Mouse (Mus musculus): ENCODE results near the gene Cacna2d2. TPM values are rescaled to one million over a fixed set of nuclear protein-coding genes. Genes with fewer than 3 reads are reported as not detected.

The Cacna2d2 gene
- polyA plus RNA-seq, 1 experiment from 2014 or later: 0.15 TPM

- H3K9me3 ChIP-seq (ENCODE audit: control insufficient read depth, low read length): no peaks in the 10 kb centered on the region
- TF ChIP-seq CTCF (IDR thresholded peaks at IDR 0.05; ENCODE audit: low read depth) (peak; percentile 10; the same call in 1 of the 2 replicates), EP300 (optimal IDR thresholded peaks at IDR 0.05) (no peak)
- 0 out of 2 replicates have a peak, but pooled peaks have one; percentile 16 for ATAC-seq (ENCODE audit: low FRiP score, low TSS enrichment)
Measured at GRCm38 (mm10) chr9:107377961-107378512, 21.4 kb upstream of the Cacna2d2 start.

GRCm38 (mm10) chr9:107381723-107382122 is 17.7 kb upstream of the Cacna2d2 start:
- Histone ChIP-seq H3K4me3 (ENCODE audit: low read depth, low read length) (no peak overlapping the region), H3K9ac (ENCODE audit: low read length) (no peak overlapping the region), H3K4me2 (replicated peaks; ENCODE audit: low read depth) (no peak overlapping the region), H3K4me1 (replicated peaks; ENCODE audit: control insufficient read depth, insufficient read depth) (no peaks in the 10 kb centered on the region), H3K27ac (replicated peaks) (no peak overlapping the region), H3K36me3 (ENCODE audit: control insufficient read depth, insufficient read depth, low read length) (no peaks in the 10 kb centered on the region), H3K27me3 (ENCODE audit: control insufficient read depth, insufficient read depth, low read length) (no peaks in the 10 kb centered on the region; the same call in 1 of the 2 replicates), H3K9me3 (ENCODE audit: control insufficient read depth, low read length) (no peaks in the 10 kb centered on the region)
- no peak for TF ChIP-seq CTCF (IDR thresholded peaks at IDR 0.05; ENCODE audit: low read depth)
- no peak for TF ChIP-seq EP300 (optimal IDR thresholded peaks at IDR 0.05)
- ATAC-seq (ENCODE audit: low FRiP score, low TSS enrichment) (no peak; the same call in 1 of the 2 replicates), DNase-seq (ENCODE audit: low spot score) (peak; percentile 58)
- 8% methylated on average over 8 of the region's 8 CpGs for WGBS

More at GRCm38 (mm10) chr9:107377961-107378512, 21.4 kb upstream of the Cacna2d2 start:
- Histone ChIP-seq H3K36me3 (ENCODE audit: control insufficient read depth, insufficient read depth, low read length) (no peaks in the 10 kb centered on the region), H3K27ac (replicated peaks) (no peak overlapping the region), H3K27me3 (ENCODE audit: control insufficient read depth, insufficient read depth, low read length) (no peaks in the 10 kb centered on the region; the same call in 1 of the 2 replicates), H3K4me3 (ENCODE audit: low read depth, low read length) (peak overlapping the region; percentile 24), H3K9ac (ENCODE audit: low read length) (no peak overlapping the region), H3K4me2 (replicated peaks; ENCODE audit: low read depth) (peak overlapping the region; percentile 49), H3K4me1 (replicated peaks; ENCODE audit: control insufficient read depth, insufficient read depth) (no peaks in the 10 kb centered on the region)
- DNase-seq (ENCODE audit: low spot score): peak; percentile 34
- 1% methylated on average over 35 of the region's 35 CpGs for WGBS

- TF ChIP-seq EP300 (optimal IDR thresholded peaks at IDR 0.05) (no peak), CTCF (IDR thresholded peaks at IDR 0.05; ENCODE audit: low read depth) (no peak)
- Histone ChIP-seq H3K4me2 (replicated peaks; ENCODE audit: low read depth) (no peak overlapping the region), H3K4me1 (replicated peaks; ENCODE audit: control insufficient read depth, insufficient read depth) (no peaks in the 10 kb centered on the region), H3K27me3 (ENCODE audit: control insufficient read depth, insufficient read depth, low read length) (no peaks in the 10 kb centered on the region; the same call in 1 of the 2 replicates), H3K27ac (replicated peaks) (no peak overlapping the region), H3K9ac (ENCODE audit: low read length) (no peak overlapping the region), H3K9me3 (ENCODE audit: control insufficient read depth, low read length) (no peaks in the 10 kb centered on the region), H3K4me3 (ENCODE audit: low read depth, low read length) (no peak overlapping the region), H3K36me3 (ENCODE audit: control insufficient read depth, insufficient read depth, low read length) (no peaks in the 10 kb centered on the region)
- WGBS: 31% methylated on average over 3 of the region's 3 CpGs
- DNase-seq (ENCODE audit: low spot score) (no peak), ATAC-seq (ENCODE audit: low FRiP score, low TSS enrichment) (no peak)
Measured at GRCm38 (mm10) chr9:107384396-107384795, 15.0 kb upstream of the Cacna2d2 start.

GRCm38 (mm10) chr9:107386722-107387121 is 12.7 kb upstream of the Cacna2d2 start:
- DNase-seq (ENCODE audit: low spot score) (peak; percentile 58), ATAC-seq (ENCODE audit: low FRiP score, low TSS enrichment) (no peak)
- 64% methylated on average over 3 of the region's 3 CpGs for WGBS
- Histone ChIP-seq H3K27ac (replicated peaks) (no peak overlapping the region), H3K4me1 (replicated peaks; ENCODE audit: control insufficient read depth, insufficient read depth) (no peaks in the 10 kb centered on the region), H3K9ac (ENCODE audit: low read length) (no peak overlapping the region), H3K36me3 (ENCODE audit: control insufficient read depth, insufficient read depth, low read length) (no peaks in the 10 kb centered on the region), H3K4me3 (ENCODE audit: low read depth, low read length) (no peak overlapping the region), H3K9me3 (ENCODE audit: control insufficient read depth, low read length) (no peaks in the 10 kb centered on the region), H3K4me2 (replicated peaks; ENCODE audit: low read depth) (no peak overlapping the region), H3K27me3 (ENCODE audit: control insufficient read depth, insufficient read depth, low read length) (no peaks in the 10 kb centered on the region)
- TF ChIP-seq EP300 (optimal IDR thresholded peaks at IDR 0.05) (no peak), CTCF (IDR thresholded peaks at IDR 0.05; ENCODE audit: low read depth) (peak; percentile 69)

- DNase-seq (ENCODE audit: low spot score) (no peak), ATAC-seq (ENCODE audit: low FRiP score, low TSS enrichment) (no peak)
- Histone ChIP-seq H3K4me3 (ENCODE audit: low read depth, low read length) (no peak overlapping the region), H3K4me1 (replicated peaks; ENCODE audit: control insufficient read depth, insufficient read depth) (no peaks in the 10 kb centered on the region), H3K4me2 (replicated peaks; ENCODE audit: low read depth) (no peak overlapping the region), H3K9me3 (ENCODE audit: control insufficient read depth, low read length) (no peaks in the 10 kb centered on the region), H3K36me3 (ENCODE audit: control insufficient read depth, insufficient read depth, low read length) (no peaks in the 10 kb centered on the region), H3K9ac (ENCODE audit: low read length) (no peak overlapping the region), H3K27ac (replicated peaks) (no peak overlapping the region), H3K27me3 (ENCODE audit: control insufficient read depth, insufficient read depth, low read length) (no peaks in the 10 kb centered on the region)
- WGBS: 90% methylated on average over 3 of the region's 3 CpGs
- no peak for TF ChIP-seq CTCF (IDR thresholded peaks at IDR 0.05; ENCODE audit: low read depth)
- no peak for TF ChIP-seq EP300 (optimal IDR thresholded peaks at IDR 0.05)
Measured at GRCm38 (mm10) chr9:107387708-107388107, 11.7 kb upstream of the Cacna2d2 start.

- ATAC-seq (ENCODE audit: low FRiP score, low TSS enrichment): no peak
- Histone ChIP-seq H3K4me2 (replicated peaks; ENCODE audit: low read depth) (no peak overlapping the region), H3K4me3 (ENCODE audit: low read depth, low read length) (no peak overlapping the region), H3K27ac (replicated peaks) (no peak overlapping the region), H3K9ac (ENCODE audit: low read length) (no peak overlapping the region), H3K36me3 (ENCODE audit: control insufficient read depth, insufficient read depth, low read length) (no peaks in the 10 kb centered on the region), H3K9me3 (ENCODE audit: control insufficient read depth, low read length) (no peaks in the 10 kb centered on the region), H3K27me3 (ENCODE audit: control insufficient read depth, insufficient read depth, low read length) (no peaks in the 10 kb centered on the region), H3K4me1 (replicated peaks; ENCODE audit: control insufficient read depth, insufficient read depth) (no peaks in the 10 kb centered on the region)
- DNase-seq (ENCODE audit: low spot score): no peak
- TF ChIP-seq EP300 (optimal IDR thresholded peaks at IDR 0.05): no peak
- TF ChIP-seq CTCF (IDR thresholded peaks at IDR 0.05; ENCODE audit: low read depth): no peak
- 51% methylated on average over 2 of the region's 2 CpGs for WGBS
Measured at GRCm38 (mm10) chr9:107388263-107388662, 11.1 kb upstream of the Cacna2d2 start.

Data from stomach, postnatal 0 days (tissue).